Mouse (Mus musculus) kidney, embryonic 14.5 days (tissue): ENCODE results near the gene Afmid. TPM values are rescaled to one million over a fixed set of nuclear protein-coding genes. Genes with fewer than 3 reads are reported as not detected.
A peak's percentile ranks its signal among the peaks of the same experiment; 100 is the strongest.

Experiments used
- ATAC-seq: fragments of 200-750 bp; cut with Nextera tagmentation; 2 replicates; pipeline ENCODE4 v1.8.0; 2017; ENCODE audit warnings: moderate number of reproducible peaks, mild to moderate bottlenecking, moderate TSS enrichment, moderate library complexity; ENCODE audit not compliant: low FRiP score, low TSS enrichment
- H3K27ac ChIP-seq: fragments of 300-500 bp; sonication (generic); 2 replicates; pipeline ENCODE4 v1.5.1; 2014; ENCODE audit warnings: low read depth, mild to moderate bottlenecking, low read length, moderate library complexity, mixed read lengths
- H3K27me3 ChIP-seq: fragments of 300-500 bp; sonication (generic); 2 replicates; pipeline ENCODE4 v1.6.1; 2014; ENCODE audit warnings: mild to moderate bottlenecking, low read length; ENCODE audit not compliant: control insufficient read depth, insufficient read depth
- H3K36me3 ChIP-seq: fragments of 300-500 bp; sonication (generic); 2 replicates; pipeline ENCODE4 v1.6.1; 2014; ENCODE audit warnings: low read length, mixed read lengths; ENCODE audit not compliant: control insufficient read depth, insufficient read depth
- H3K4me1 ChIP-seq: fragments of 300-500 bp; sonication (generic); 2 replicates; pipeline ENCODE4 v1.6.1; 2014; ENCODE audit warnings: low read length, mixed read lengths; ENCODE audit not compliant: control insufficient read depth, insufficient read depth
- H3K4me2 ChIP-seq: fragments of 300-500 bp; sonication (generic); replicated peaks from 2 replicates; pipeline ENCODE4 v1.6.1; 2014; ENCODE audit warnings: low read depth, mild to moderate bottlenecking, low read length
- H3K4me3 ChIP-seq: fragments of 300-500 bp; sonication (generic); 2 replicates; pipeline ENCODE4 v1.5.1; 2014; ENCODE audit warnings: mild to moderate bottlenecking, low read length
- H3K9ac ChIP-seq: fragments of 300-500 bp; sonication (generic); 2 replicates; pipeline ENCODE4 v1.6.1; 2014; ENCODE audit warnings: low read depth, mild to moderate bottlenecking, low read length, moderate library complexity
- H3K9me3 ChIP-seq: fragments of 300-500 bp; sonication (generic); 2 replicates; pipeline ENCODE4 v1.6.1; 2016; ENCODE audit warnings: low read length; ENCODE audit not compliant: control insufficient read depth
- WGBS: fragments of 180-500 bp; shearing (Covaris S2); extraction: QIAGEN DNeasy Blood & Tissue Kit; methylation state at CpG from one replicate; pipeline ENCODE4 v1.1.7; 2014; 5-methylcytosine and 5-hydroxymethylcytosine counted together
- polyA plus RNA-seq: library from polyadenylated mRNA; unstranded; fragments of >200 nt; fragmentation: Nextera tagmentation; extraction: Ambion mirVana; gene quantifications from 2 replicates; pipeline ENCODE4 v1.2.1, GENCODE M21; 2014

Gene Afmid
- polyA plus RNA-seq, 1 experiment from 2014 or later = 4.1 TPM

- 90% methylated on average over 13 of the region's 13 CpGs for WGBS
- Histone ChIP-seq H3K36me3 (peaks cover 85% of the 10 kb centered on the region), H3K27me3 (no peaks in the 10 kb centered on the region), H3K9me3 (no peaks in the 10 kb centered on the region), H3K4me3 (no peak overlapping the region), H3K4me2 (no peak overlapping the region), H3K4me1 (no peaks in the 10 kb centered on the region), H3K9ac (no peak overlapping the region), H3K27ac (no peak overlapping the region)
- ATAC-seq = no peak
These were observed 9.2 kb upstream of the Afmid start for GRCm38 (mm10) chr11:117816389-117816996.

- no peak for ATAC-seq
- H3K9ac ChIP-seq = no peak overlapping the region
These were observed 6.6 kb upstream of the Afmid start for GRCm38 (mm10) chr11:117819095-117819494.

DNA sequence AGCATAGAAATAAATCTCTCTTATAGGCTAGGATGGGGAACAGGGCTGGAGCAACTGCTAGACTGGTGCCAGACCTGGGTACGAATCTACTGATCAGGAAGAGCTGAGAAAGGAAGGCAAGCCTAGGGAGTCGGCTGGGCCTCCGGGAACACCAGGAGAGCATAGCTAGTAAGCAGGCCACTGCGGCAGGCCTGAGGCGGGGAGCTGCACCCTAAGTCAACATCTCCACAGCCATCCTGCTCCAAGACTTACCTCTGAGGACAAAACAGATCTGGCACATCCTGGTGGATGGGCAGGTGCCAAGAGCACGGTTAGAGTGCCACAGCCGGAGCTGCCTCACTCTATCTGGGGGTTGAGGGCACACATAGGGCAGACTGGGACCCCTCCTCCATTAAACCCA is 5.6 kb upstream of the Afmid start:
- H3K4me2 ChIP-seq = no peak overlapping the region
- H3K4me3 ChIP-seq = no peak overlapping the region
- peaks cover 80% of the 10 kb centered on the region for H3K36me3 ChIP-seq
- H3K27me3 ChIP-seq = no peaks in the 10 kb centered on the region
- no peaks in the 10 kb centered on the region for H3K9me3 ChIP-seq
- 92% methylated on average over 7 of the region's 7 CpGs for WGBS
- ATAC-seq = no peak
- no peak overlapping the region for H3K9ac ChIP-seq
- H3K27ac ChIP-seq = no peak overlapping the region
- peaks cover 24% of the 10 kb centered on the region for H3K4me1 ChIP-seq

More at GRCm38 (mm10) chr11:117819095-117819494, 6.6 kb upstream of the Afmid start:
- H3K9me3 ChIP-seq = no peaks in the 10 kb centered on the region
- no peak overlapping the region for H3K27ac ChIP-seq
- H3K27me3 ChIP-seq = no peaks in the 10 kb centered on the region
- no peak overlapping the region for H3K4me2 ChIP-seq
- H3K36me3 ChIP-seq = peaks cover 90% of the 10 kb centered on the region
- 92% methylated on average over 8 of the region's 8 CpGs for WGBS
- peaks cover 15% of the 10 kb centered on the region for H3K4me1 ChIP-seq
- no peak overlapping the region for H3K4me3 ChIP-seq

DNA sequence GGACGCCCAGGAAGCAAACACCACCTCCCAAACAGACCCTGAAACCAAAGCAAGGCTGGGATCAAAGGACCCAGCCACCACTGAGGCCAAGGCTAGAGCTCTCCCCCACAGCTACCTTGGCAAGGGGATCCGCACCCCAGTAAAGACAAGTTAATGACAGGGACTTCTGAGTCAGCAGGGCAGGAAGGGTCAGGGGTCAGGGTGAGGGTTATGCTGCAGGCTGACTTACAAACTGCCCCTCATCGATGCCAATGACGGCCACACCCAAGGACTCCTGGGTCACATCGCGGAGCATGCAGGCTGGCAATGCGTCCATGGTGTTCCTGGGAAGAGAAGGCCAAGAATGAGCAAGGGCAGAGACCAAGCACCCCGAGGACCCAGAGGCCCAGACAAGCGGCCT is 3.9 kb upstream of the Afmid start:
- no peak for ATAC-seq
- H3K4me2 ChIP-seq = no peak overlapping the region
- H3K4me3 ChIP-seq = no peak overlapping the region
- H3K9ac ChIP-seq = no peak overlapping the region
- no peak overlapping the region for H3K27ac ChIP-seq
- no peaks in the 10 kb centered on the region for H3K27me3 ChIP-seq
- peaks cover 31% of the 10 kb centered on the region for H3K4me1 ChIP-seq
- 78% methylated on average over 9 of the region's 9 CpGs for WGBS
- H3K36me3 ChIP-seq = peaks cover 67% of the 10 kb centered on the region
- H3K9me3 ChIP-seq = no peaks in the 10 kb centered on the region

DNA sequence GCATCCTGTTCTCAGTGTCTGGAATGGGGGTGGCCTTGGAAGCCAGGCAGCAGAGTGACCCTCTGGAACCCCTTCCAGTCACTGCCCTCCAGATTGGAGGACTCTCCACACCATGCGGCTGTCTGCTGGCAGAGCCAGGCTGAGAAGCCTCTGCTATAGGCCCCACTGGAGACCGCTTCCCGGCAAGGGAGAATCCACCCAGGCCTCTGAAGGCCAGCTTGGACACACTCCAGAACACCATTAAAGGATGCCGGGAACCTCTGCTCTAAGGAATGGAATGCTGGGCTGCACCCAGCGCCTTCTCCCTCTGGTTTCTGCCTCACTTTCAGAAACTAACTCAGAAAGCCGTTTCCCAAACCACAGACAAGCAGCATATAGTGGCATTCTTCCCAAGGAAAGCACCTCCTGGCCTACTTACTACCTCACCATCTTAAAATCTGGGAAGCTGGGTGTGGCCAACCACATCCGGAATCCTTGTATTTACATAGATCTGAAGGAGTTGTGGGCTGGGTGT is 2.9 kb upstream of the Afmid start:
- H3K27me3 ChIP-seq = no peaks in the 10 kb centered on the region
- no peak for ATAC-seq
- no peak overlapping the region for H3K4me2 ChIP-seq
- 83% methylated on average over 7 of the region's 7 CpGs for WGBS
- peaks cover 36% of the 10 kb centered on the region for H3K4me1 ChIP-seq
- H3K9ac ChIP-seq = no peak overlapping the region
- H3K4me3 ChIP-seq = no peak overlapping the region
- no peak overlapping the region for H3K27ac ChIP-seq
- no peaks in the 10 kb centered on the region for H3K9me3 ChIP-seq
- peaks cover 58% of the 10 kb centered on the region for H3K36me3 ChIP-seq

- Histone ChIP-seq H3K4me2 (0 out of 2 replicates have a peak overlapping the region, but pooled peaks have one; percentile 4), H3K9ac (no peak overlapping the region), H3K27me3 (no peaks in the 10 kb centered on the region), H3K36me3 (peaks cover 52% of the 10 kb centered on the region), H3K27ac (no peak overlapping the region), H3K4me3 (no peak overlapping the region), H3K9me3 (no peaks in the 10 kb centered on the region), H3K4me1 (peaks cover 39% of the 10 kb centered on the region)
- ATAC-seq = no peak
- 87% methylated on average over 6 of the region's 6 CpGs for WGBS
These were observed 2.3 kb upstream of the Afmid start for GRCm38 (mm10) chr11:117823411-117823810.

DNA sequence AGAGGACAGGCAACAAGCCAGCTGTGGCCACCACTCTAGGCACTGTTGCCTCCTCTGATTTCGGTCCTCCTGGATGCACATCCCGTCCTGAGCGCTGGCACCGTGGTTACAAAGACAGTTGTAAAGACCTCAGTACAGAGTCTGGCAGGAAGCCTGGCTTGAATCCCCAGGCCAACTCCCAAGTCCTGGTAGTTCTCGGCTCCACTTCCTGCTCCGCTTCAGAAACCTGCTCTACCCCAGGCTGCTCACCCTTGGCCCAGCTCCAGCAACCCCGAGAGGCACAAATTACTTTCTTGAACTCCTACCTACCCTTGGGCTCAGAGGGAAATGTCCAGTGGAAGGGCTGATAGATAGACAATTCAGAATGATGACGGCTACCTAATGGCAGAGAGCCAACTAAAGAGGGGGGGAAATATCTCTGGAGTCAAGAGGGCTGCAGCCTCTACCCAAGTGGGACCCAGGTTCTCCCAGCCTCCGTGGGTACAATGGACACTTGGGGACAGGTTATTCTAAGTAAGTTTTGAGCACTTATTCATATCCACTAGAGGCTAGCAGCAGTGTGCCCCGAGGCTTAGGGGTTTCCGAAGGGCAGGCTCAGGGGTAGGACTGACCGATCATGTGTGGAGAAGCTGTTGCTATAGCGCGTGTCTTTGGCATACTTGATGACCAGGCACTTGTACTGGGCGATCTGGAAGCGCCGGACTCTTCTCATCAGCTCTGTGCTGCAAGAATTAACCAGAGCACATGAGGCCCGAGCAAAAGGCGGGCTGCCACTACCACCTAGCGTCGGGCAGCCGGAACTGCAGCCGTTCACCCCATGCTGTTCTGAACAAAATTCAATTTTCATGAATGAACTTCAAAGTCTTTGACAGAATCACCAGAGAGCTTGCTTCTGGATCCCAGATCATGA is 1.4 kb upstream of the Afmid start:
- 19% methylated on average over 23 of the region's 23 CpGs for WGBS
- peak overlapping the region; percentile 74 for H3K4me3 ChIP-seq
- H3K36me3 ChIP-seq = peaks cover 43% of the 10 kb centered on the region
- H3K4me2 ChIP-seq = peak overlapping the region; percentile 87
- no peaks in the 10 kb centered on the region for H3K9me3 ChIP-seq
- peaks cover 47% of the 10 kb centered on the region for H3K4me1 ChIP-seq
- no peak overlapping the region; the same call in 1 of the 2 replicates for H3K27ac ChIP-seq
- ATAC-seq = peak; percentile 65
- H3K27me3 ChIP-seq = no peaks in the 10 kb centered on the region
- H3K9ac ChIP-seq = peak overlapping the region; percentile 80

- ATAC-seq = peak; percentile 22; the same call in 1 of the 2 replicates
- no peaks in the 10 kb centered on the region for H3K27me3 ChIP-seq
- peaks cover 25% of the 10 kb centered on the region for H3K36me3 ChIP-seq
- H3K4me2 ChIP-seq = peak overlapping the region; percentile 87
- peak overlapping the region; percentile 96 for H3K27ac ChIP-seq
- H3K9me3 ChIP-seq = no peaks in the 10 kb centered on the region
- 8% methylated on average over 5 of the region's 5 CpGs for WGBS
- H3K9ac ChIP-seq = peak overlapping the region; percentile 80
- H3K4me3 ChIP-seq = peak overlapping the region; percentile 74
- H3K4me1 ChIP-seq = peaks cover 58% of the 10 kb centered on the region
These were observed 440 bp downstream of the Afmid start for GRCm38 (mm10) chr11:117826164-117826563.

GRCm38 (mm10) chr11:117826916-117827315 is 1.2 kb downstream of the Afmid start:
- H3K27me3 ChIP-seq = no peaks in the 10 kb centered on the region
- H3K9me3 ChIP-seq = no peaks in the 10 kb centered on the region
- H3K36me3 ChIP-seq = peaks cover 17% of the 10 kb centered on the region
- peaks cover 56% of the 10 kb centered on the region for H3K4me1 ChIP-seq
- no peak overlapping the region for H3K4me3 ChIP-seq
- WGBS = 58% methylated on average over 8 of the region's 8 CpGs
- H3K27ac ChIP-seq = no peak overlapping the region
- ATAC-seq = no peak
- H3K4me2 ChIP-seq = no peak overlapping the region
- H3K9ac ChIP-seq = no peak overlapping the region; the same call in 1 of the 2 replicates
